Mouse (Mus musculus) ES-Bruce4 (cell line): ENCODE results near the gene Zfp319.

Experiments
- CTCF ChIP-seq: IDR thresholded peaks from one replicate; pipeline ENCODE4 v1.8.1; 2011; ENCODE audit warnings: low read depth, low read length
- POLR2A ChIP-seq: IDR thresholded peaks from one replicate; pipeline ENCODE4 v1.8.1; 2011; ENCODE audit warnings: low read length; ENCODE audit not compliant: insufficient read depth

GRCm38 (mm10) chr8:95312836-95313235 lies 18.9 kb downstream of the Zfp319 start:
- TF ChIP-seq POLR2A (no peak), CTCF (peak; percentile 85)
